Mouse (Mus musculus) stomach, postnatal 0 days (tissue): ENCODE data around the gene Lrguk. TPM values are rescaled to one million over a fixed set of nuclear protein-coding genes. Genes with fewer than 3 reads are reported as not detected.

Source experiments
- ATAC-seq: fragments of 200-750 bp; cut with Nextera tagmentation; 2 replicates; pipeline ENCODE4 v1.8.0; 2017; ENCODE audit not compliant: low FRiP score, low TSS enrichment
- DNase-seq: peaks from one replicate; pipeline ENCODE4 v3.0.0-alpha.2; 2016; ENCODE audit warnings: low spot score
- H3K27ac ChIP-seq: fragments of 300-500 bp; sonication (generic); replicated peaks from 2 replicates; pipeline ENCODE4 v1.5.1; 2014; ENCODE audit warnings: mild to moderate bottlenecking, control low read depth
- H3K27me3 ChIP-seq: fragments of 300-500 bp; sonication (generic); 2 replicates; pipeline ENCODE4 v1.6.1; 2014; ENCODE audit warnings: low read length; ENCODE audit not compliant: control insufficient read depth, insufficient read depth
- H3K36me3 ChIP-seq: fragments of 300-500 bp; sonication (generic); 2 replicates; pipeline ENCODE4 v1.6.1; 2014; ENCODE audit warnings: low read length, mixed read lengths; ENCODE audit not compliant: control insufficient read depth, insufficient read depth
- H3K4me1 ChIP-seq: fragments of 300-500 bp; sonication (generic); replicated peaks from 2 replicates; pipeline ENCODE4 v1.6.1; 2014; ENCODE audit warnings: antibody characterized with exemption; ENCODE audit not compliant: control insufficient read depth, insufficient read depth
- H3K4me2 ChIP-seq: fragments of 300-500 bp; sonication (generic); replicated peaks from 2 replicates; pipeline ENCODE4 v1.6.1; 2014; ENCODE audit warnings: low read depth, mild to moderate bottlenecking, control low read depth, moderate library complexity
- H3K4me3 ChIP-seq: fragments of 300-500 bp; sonication (generic); 2 replicates; pipeline ENCODE4 v1.5.1; 2014; ENCODE audit warnings: low read depth, low read length, control low read depth
- H3K9ac ChIP-seq: fragments of 300-500 bp; sonication (generic); 2 replicates; pipeline ENCODE4 v1.6.1; 2014; ENCODE audit warnings: mild to moderate bottlenecking, low read length, control low read depth, mixed read lengths
- H3K9me3 ChIP-seq: fragments of 300-500 bp; sonication (generic); 2 replicates; pipeline ENCODE4 v1.6.1; 2016; ENCODE audit warnings: low read length; ENCODE audit not compliant: control insufficient read depth
- CTCF ChIP-seq: IDR thresholded peaks from 2 replicates; pipeline ENCODE4 v1.5.1; 2016; ENCODE audit warnings: antibody characterized with exemption, low read depth, mild to moderate bottlenecking, moderate library complexity
- EP300 ChIP-seq: optimal IDR thresholded peaks from 2 replicates; pipeline ENCODE3; 2016; ENCODE audit warnings: antibody characterized with exemption
- WGBS: fragments of 180-500 bp; shearing (Covaris S2); extraction: QIAGEN DNeasy Blood & Tissue Kit; methylation state at CpG from one replicate; pipeline ENCODE4 v1.1.7; 2014; 5-methylcytosine and 5-hydroxymethylcytosine counted together
- polyA plus RNA-seq: library from polyadenylated mRNA; unstranded; fragments of >200 nt; fragmentation: Nextera tagmentation; extraction: Ambion mirVana; gene quantifications from 2 replicates; pipeline ENCODE4 v1.2.1, GENCODE M21; 2015

The Lrguk gene
- polyA plus RNA-seq, 1 experiment from 2014 or later: 0.21 TPM

GRCm38 (mm10) chr6:34142931-34143330 lies 113.7 kb downstream of the Lrguk start:
- H3K9me3 ChIP-seq: no peaks in the 10 kb centered on the region
- H3K27me3 ChIP-seq: no peaks in the 10 kb centered on the region
- ATAC-seq (no peak), DNase-seq (no peak)
- H3K4me1 ChIP-seq: no peaks in the 10 kb centered on the region
- no peak overlapping the region for H3K4me2 ChIP-seq
- no peak for TF ChIP-seq CTCF
- TF ChIP-seq EP300: no peak
- no peak overlapping the region for H3K27ac ChIP-seq
- H3K4me3 ChIP-seq: no peak overlapping the region
- whole genome bisulfite sequencing: 81% methylated on average over 11 of the region's 11 CpGs
- H3K9ac ChIP-seq: no peak overlapping the region
- no peaks in the 10 kb centered on the region for H3K36me3 ChIP-seq

DNA sequence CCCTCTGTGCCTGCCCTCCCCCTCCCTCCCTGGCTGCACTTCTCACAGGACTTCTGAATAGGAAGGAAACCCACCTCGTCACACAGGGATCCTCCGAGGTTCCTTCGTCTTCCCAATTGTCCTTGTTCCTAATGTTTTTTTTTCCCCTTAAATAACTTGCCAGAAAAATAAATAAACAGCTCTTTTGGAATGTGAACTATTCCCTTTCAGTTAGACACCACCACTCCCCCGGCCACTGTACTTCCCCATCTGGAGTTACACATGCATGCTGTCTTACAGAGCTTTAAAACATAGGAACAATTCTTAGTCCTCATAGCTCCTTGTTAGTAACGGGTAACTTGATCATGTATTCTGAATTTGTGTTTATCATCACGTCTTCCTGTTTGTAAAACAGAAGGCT lies 116.8 kb downstream of the Lrguk start:
- DNase-seq (no peak), ATAC-seq (no peak)
- Histone ChIP-seq H3K4me1 (no peaks in the 10 kb centered on the region), H3K4me3 (no peak overlapping the region), H3K27ac (no peak overlapping the region), H3K27me3 (no peaks in the 10 kb centered on the region), H3K36me3 (no peaks in the 10 kb centered on the region), H3K9ac (no peak overlapping the region), H3K9me3 (no peaks in the 10 kb centered on the region), H3K4me2 (no peak overlapping the region)
- 55% methylated on average over 6 of the region's 6 CpGs for WGBS
- TF ChIP-seq CTCF (no peak), EP300 (no peak)

DNA sequence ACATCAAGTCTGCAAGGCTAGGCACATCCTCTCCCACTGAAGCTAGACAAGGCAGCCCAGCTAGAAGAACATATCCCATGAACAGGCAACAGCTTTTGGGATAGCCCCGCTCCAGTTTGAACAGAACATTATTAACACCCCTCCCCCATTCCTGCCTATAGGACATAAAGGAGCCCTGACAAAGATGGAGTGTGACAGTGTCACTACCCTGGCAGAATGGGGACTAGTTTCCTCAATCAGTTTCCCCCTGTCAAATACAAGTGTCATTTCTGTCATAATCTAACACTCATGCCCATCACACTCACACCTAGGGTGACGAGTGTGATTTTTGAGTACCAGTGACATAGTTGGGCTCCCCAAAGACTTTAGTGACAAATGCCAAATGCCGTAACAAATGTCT lies 118.8 kb downstream of the Lrguk start:
- ATAC-seq (no peak), DNase-seq (no peak)
- Histone ChIP-seq H3K4me2 (no peak overlapping the region), H3K27ac (no peak overlapping the region), H3K4me1 (peaks cover 1% of the 10 kb centered on the region), H3K27me3 (no peaks in the 10 kb centered on the region), H3K9me3 (no peaks in the 10 kb centered on the region), H3K36me3 (no peaks in the 10 kb centered on the region), H3K9ac (no peak overlapping the region), H3K4me3 (no peak overlapping the region)
- TF ChIP-seq CTCF (no peak), EP300 (no peak)
- WGBS: 94% methylated on average over 3 of the region's 3 CpGs

GRCm38 (mm10) chr6:34148639-34149038 lies 119.4 kb downstream of the Lrguk start:
- no peak overlapping the region for H3K9ac ChIP-seq
- no peak overlapping the region for H3K27ac ChIP-seq
- ATAC-seq (no peak), DNase-seq (no peak)
- H3K4me3 ChIP-seq: no peak overlapping the region
- H3K4me2 ChIP-seq: no peak overlapping the region
- H3K27me3 ChIP-seq: no peaks in the 10 kb centered on the region
- WGBS: 74% methylated on average over 7 of the region's 7 CpGs
- H3K9me3 ChIP-seq: no peaks in the 10 kb centered on the region
- no peaks in the 10 kb centered on the region for H3K36me3 ChIP-seq
- no peak for TF ChIP-seq CTCF
- no peak for TF ChIP-seq EP300
- peaks cover 2% of the 10 kb centered on the region for H3K4me1 ChIP-seq

- Histone ChIP-seq H3K4me2 (no peak overlapping the region), H3K9me3 (no peaks in the 10 kb centered on the region), H3K9ac (no peak overlapping the region), H3K36me3 (no peaks in the 10 kb centered on the region), H3K27me3 (no peaks in the 10 kb centered on the region), H3K4me1 (peaks cover 7% of the 10 kb centered on the region), H3K4me3 (no peak overlapping the region), H3K27ac (no peak overlapping the region)
- TF ChIP-seq EP300 (no peak), CTCF (no peak)
- WGBS: 81% methylated on average over 9 of the region's 9 CpGs
- no peak for DNase-seq
- ATAC-seq: no peak
These were observed 119.8 kb downstream of the Lrguk start for GRCm38 (mm10) chr6:34149066-34149465.

DNA sequence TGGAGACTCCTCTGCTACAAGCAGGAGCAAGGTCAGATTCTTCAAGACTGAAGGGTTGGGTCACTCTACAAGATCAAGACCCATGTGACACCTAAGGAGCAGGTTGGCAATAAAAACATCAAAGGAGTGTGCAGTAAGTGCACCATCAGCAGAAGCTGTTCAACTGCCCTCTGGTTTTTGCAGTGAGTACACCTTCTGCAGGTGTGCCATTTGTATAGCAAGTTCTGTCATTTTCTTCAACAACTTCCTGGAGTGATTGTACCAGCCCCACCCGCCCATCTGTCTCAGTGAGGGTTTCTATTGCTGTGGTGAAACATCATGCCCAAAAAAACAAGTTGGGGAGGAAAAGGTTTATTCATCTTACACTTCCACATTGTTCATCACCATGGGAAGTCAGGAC lies 120.6 kb downstream of the Lrguk start:
- Histone ChIP-seq H3K9me3 (no peaks in the 10 kb centered on the region), H3K4me1 (peaks cover 11% of the 10 kb centered on the region), H3K4me3 (no peak overlapping the region), H3K27ac (no peak overlapping the region), H3K27me3 (no peaks in the 10 kb centered on the region), H3K9ac (no peak overlapping the region), H3K4me2 (no peak overlapping the region), H3K36me3 (no peaks in the 10 kb centered on the region)
- DNase-seq (no peak), ATAC-seq (peak; percentile 54)
- TF ChIP-seq CTCF: no peak
- TF ChIP-seq EP300: no peak
- WGBS: 73% methylated on average over 1 of the region's 1 CpGs
